Mouse (Mus musculus): ENCODE data around the gene Fnbp1. TPM values are rescaled to one million over a fixed set of nuclear protein-coding genes. Genes with fewer than 3 reads are reported as not detected.

The Fnbp1 gene
- total and polyA plus RNA-seq, 3 experiments: 38.1 to 79.6 (median 77.8) TPM

GRCm38 (mm10) chr2:31066019-31066789 is 75.6 kb downstream of the Fnbp1 start:
- no peak for ATAC-seq (ENCODE audit: extremely low read depth, insufficient number of reproducible peaks, low FRiP score, poor library complexity, severe bottlenecking)
- Histone ChIP-seq H3K4me1 (ENCODE audit: insufficient read depth, low read depth, low read length) (peaks cover 25% of the 10 kb centered on the region), H3K36me3 (replicated peaks) (peaks cover 77% of the 10 kb centered on the region)

DNA sequence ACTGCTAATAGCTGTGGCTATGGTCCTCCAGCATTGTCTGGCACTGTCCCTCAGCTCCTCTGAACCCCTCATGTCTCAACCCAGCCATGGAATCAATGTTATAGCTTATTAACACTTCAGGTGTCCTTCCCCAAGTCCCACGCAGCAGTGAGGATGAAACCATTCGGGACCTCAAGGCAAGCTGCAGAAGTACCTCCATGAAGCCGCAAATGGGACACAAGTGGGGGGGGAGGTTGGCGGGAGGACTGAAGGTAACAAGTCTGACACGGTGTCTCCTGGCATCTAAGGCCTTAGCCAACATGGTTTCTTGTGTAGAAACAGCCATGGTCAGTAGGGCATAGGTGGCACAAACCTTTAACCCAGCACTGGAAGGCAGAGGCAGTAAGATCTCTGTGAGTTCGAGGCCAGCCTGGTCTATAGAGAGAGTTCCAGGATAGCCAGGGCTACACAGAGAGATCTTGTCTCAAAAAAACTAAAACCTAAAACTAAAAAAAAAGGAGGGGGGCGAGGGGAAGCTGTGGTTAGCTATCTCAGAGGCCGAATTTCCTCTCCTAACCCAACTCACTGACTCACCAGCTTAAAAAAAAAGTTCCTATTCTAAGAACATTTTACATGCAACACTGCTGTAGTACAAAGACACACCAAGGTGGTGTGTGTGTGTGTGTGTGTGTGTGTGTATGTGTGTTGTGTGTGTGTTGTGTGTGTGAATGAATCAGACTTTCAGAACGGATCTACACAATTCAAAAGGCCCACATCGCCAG is 79.8 kb downstream of the Fnbp1 start:
- peaks cover 80% of the 10 kb centered on the region for H3K36me3 ChIP-seq (replicated peaks)

More at GRCm38 (mm10) chr2:31066019-31066789, 75.6 kb downstream of the Fnbp1 start:
- H3K9me3 ChIP-seq (replicated peaks): no peaks in the 10 kb centered on the region; the same call in 1 of the 2 replicates
- H3K27me3 ChIP-seq (ENCODE audit: insufficient read depth, low read length): no peaks in the 10 kb centered on the region
- H3K4me3 ChIP-seq (ENCODE audit: low read depth, low read length): no peak overlapping the region
- DNase-seq (ENCODE audit: low spot score): no peak
- no peak for TF ChIP-seq GATA2 (IDR thresholded peaks at IDR 0.05; ENCODE audit: borderline replicate concordance, low read depth, low read length)

DNA sequence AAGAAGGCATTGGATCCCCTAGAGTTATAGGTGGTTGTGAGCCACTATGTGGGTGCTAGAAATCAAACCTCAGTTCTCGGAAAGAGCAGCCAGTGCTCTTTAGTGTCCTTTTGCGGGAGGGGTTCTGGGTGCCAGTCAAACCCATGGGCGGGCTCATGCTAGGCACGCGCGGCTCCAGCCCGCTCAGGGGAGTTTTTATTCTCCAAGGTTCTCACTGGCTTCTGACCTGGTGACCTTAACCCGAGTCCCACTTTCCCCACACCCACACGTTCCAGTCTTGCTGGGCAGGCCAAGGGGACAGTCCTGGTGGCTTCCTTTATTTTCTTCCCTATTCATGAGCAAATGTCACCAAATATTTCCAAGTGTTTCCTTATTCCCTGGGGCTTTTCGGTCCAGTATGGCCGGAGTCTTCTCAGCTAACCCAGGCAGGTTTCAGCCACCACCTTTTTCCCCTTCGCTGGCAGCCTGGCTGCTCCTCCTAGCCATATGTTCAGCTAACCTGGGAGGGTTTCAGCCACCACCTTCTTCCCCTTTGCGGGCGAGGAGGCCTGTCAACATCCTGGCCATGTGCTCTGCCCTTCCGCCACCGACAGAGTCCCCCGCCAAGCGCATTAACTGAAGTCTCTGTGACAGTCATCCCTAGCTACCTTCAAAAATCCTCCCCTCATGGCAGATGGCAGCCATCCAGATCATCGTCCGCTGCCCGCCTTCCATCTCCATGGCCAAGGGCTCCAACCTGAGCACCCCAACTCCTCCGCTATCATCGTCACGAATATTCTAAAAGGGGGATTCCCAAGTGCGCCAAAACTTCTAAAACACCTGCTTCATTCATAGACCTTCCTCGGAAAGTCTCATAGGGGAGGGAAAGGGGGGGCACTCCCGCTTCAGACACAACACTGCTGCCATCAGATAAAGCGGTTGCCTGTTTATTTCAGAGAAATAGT is 80.7 kb downstream of the Fnbp1 start:
- H3K36me3 ChIP-seq (replicated peaks): peaks cover 80% of the 10 kb centered on the region
- H3K9me3 ChIP-seq (replicated peaks): peaks cover 2% of the 10 kb centered on the region; the same call in 1 of the 2 replicates
- TF ChIP-seq CTCF (IDR thresholded peaks at IDR 0.05; ENCODE audit: low read depth, low read length): no peak
- DNase-seq (ENCODE audit: low spot score) (no peak), ATAC-seq (ENCODE audit: extremely low read depth, insufficient number of reproducible peaks, low FRiP score, poor library complexity, severe bottlenecking) (no peak)
- no peak overlapping the region for H3K4me3 ChIP-seq (ENCODE audit: low read depth, low read length)
- H3K27me3 ChIP-seq (ENCODE audit: insufficient read depth, low read length): no peaks in the 10 kb centered on the region
- H3K4me1 ChIP-seq (ENCODE audit: insufficient read depth, low read depth, low read length): peaks cover 24% of the 10 kb centered on the region

More for the DNA sequence above, 79.8 kb downstream of the Fnbp1 start:
- DNase-seq (ENCODE audit: low spot score) (peak; percentile 43), ATAC-seq (ENCODE audit: extremely low read depth, insufficient number of reproducible peaks, low FRiP score, poor library complexity, severe bottlenecking) (peak; percentile 54)
- Histone ChIP-seq H3K4me3 (ENCODE audit: low read depth, low read length) (no peak overlapping the region), H3K4me1 (ENCODE audit: insufficient read depth, low read depth, low read length) (peaks cover 24% of the 10 kb centered on the region), H3K27me3 (ENCODE audit: insufficient read depth, low read length) (no peaks in the 10 kb centered on the region), H3K9me3 (replicated peaks) (no peaks in the 10 kb centered on the region; the same call in 1 of the 2 replicates)
- TF ChIP-seq GATA2 (IDR thresholded peaks at IDR 0.05; ENCODE audit: borderline replicate concordance, low read depth, low read length) (no peak), TAL1 (conservative IDR thresholded peaks at IDR 0.05; ENCODE audit: low read depth, low read length) (no peak), CTCF (IDR thresholded peaks at IDR 0.05; ENCODE audit: low read depth, low read length) (no peak), GATA1 (IDR thresholded peaks at IDR 0.05; ENCODE audit: borderline replicate concordance, low read length) (no peak), POLR2AphosphoS5 (IDR thresholded peaks at IDR 0.05; ENCODE audit: insufficient replicate concordance, low read depth, low read length) (no peak)

DNA sequence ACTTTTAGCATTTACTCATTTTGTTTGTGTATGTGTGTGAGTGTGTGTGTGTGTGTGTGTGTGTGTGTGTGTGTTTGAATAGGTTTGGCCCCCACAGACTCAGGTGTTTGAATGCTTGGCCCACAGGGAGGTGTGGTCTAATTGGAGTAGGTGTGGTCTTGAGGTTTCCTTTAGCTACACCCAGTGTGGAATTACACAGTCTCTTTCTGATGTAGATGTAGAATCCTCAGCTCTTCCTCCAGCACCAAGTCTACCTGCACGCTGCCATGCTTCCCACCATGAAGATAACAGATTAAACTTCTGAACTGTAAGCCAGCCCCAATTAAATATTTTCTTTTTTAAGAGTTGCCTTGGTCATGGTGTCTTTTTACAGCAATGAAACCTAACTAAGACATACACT is 81.5 kb downstream of the Fnbp1 start:
- Histone ChIP-seq H3K9me3 (replicated peaks) (peaks cover 2% of the 10 kb centered on the region; the same call in 1 of the 2 replicates), H3K4me1 (ENCODE audit: insufficient read depth, low read depth, low read length) (peaks cover 24% of the 10 kb centered on the region), H3K36me3 (replicated peaks) (peaks cover 80% of the 10 kb centered on the region), H3K4me3 (ENCODE audit: low read depth, low read length) (no peak overlapping the region), H3K27me3 (ENCODE audit: insufficient read depth, low read length) (no peaks in the 10 kb centered on the region)
- ATAC-seq (ENCODE audit: extremely low read depth, insufficient number of reproducible peaks, low FRiP score, poor library complexity, severe bottlenecking): no peak
- no peak for DNase-seq (ENCODE audit: low spot score)
- TF ChIP-seq GATA2 (IDR thresholded peaks at IDR 0.05; ENCODE audit: borderline replicate concordance, low read depth, low read length) (no peak), POLR2AphosphoS5 (IDR thresholded peaks at IDR 0.05; ENCODE audit: insufficient replicate concordance, low read depth, low read length) (no peak), GATA1 (IDR thresholded peaks at IDR 0.05; ENCODE audit: borderline replicate concordance, low read length) (no peak), TAL1 (conservative IDR thresholded peaks at IDR 0.05; ENCODE audit: low read depth, low read length) (no peak), CTCF (IDR thresholded peaks at IDR 0.05; ENCODE audit: low read depth, low read length) (no peak)

GRCm38 (mm10) chr2:31058443-31058842 is 83.4 kb downstream of the Fnbp1 start:
- TF ChIP-seq GATA2 (IDR thresholded peaks at IDR 0.05; ENCODE audit: borderline replicate concordance, low read depth, low read length): no peak
- no peak for TF ChIP-seq GATA1 (IDR thresholded peaks at IDR 0.05; ENCODE audit: borderline replicate concordance, low read length)
- no peak overlapping the region for H3K4me3 ChIP-seq (ENCODE audit: low read depth, low read length)
- H3K36me3 ChIP-seq (replicated peaks): peaks cover 83% of the 10 kb centered on the region
- ATAC-seq (ENCODE audit: extremely low read depth, insufficient number of reproducible peaks, low FRiP score, poor library complexity, severe bottlenecking): no peak
- peaks cover 24% of the 10 kb centered on the region for H3K4me1 ChIP-seq (ENCODE audit: insufficient read depth, low read depth, low read length)
- peaks cover 2% of the 10 kb centered on the region; the same call in 1 of the 2 replicates for H3K9me3 ChIP-seq (replicated peaks)
- no peaks in the 10 kb centered on the region for H3K27me3 ChIP-seq (ENCODE audit: insufficient read depth, low read length)
- DNase-seq (ENCODE audit: low spot score): no peak

DNA sequence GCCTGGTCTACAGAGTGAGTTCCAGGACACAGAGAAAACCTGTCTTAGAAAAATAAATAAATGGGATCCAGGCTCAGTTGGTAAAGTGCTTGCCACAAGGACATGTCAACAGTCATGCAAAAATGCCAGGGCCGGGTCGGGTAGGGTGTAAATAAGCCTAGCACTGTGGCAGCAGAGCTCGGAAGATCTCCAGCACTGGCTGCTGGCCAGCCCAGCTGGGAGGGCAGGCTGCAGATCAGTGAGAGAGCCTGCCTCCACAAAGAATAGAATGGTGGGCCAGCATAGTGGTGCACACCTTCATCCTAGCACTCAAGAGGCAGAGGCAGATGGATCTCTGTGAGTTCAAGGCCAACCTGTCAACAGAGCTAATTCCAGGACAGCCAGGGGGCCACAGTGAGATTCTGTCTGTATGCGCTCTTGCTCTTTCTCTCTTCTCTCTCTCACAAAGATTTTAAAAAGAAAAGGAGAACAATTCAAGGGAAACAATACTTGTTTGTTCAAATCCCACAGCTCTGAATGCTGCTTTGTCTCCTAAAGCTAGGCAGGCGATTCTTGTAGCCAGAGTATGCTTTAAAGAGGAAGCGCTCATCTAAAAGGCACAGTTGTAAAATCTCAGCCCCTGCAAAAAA is 84.1 kb downstream of the Fnbp1 start:
- peaks cover 2% of the 10 kb centered on the region; the same call in 1 of the 2 replicates for H3K9me3 ChIP-seq (replicated peaks)
- H3K4me3 ChIP-seq (ENCODE audit: low read depth, low read length): no peak overlapping the region
- H3K36me3 ChIP-seq (replicated peaks): peaks cover 88% of the 10 kb centered on the region
- DNase-seq (ENCODE audit: low spot score) (no peak), ATAC-seq (ENCODE audit: extremely low read depth, insufficient number of reproducible peaks, low FRiP score, poor library complexity, severe bottlenecking) (no peak)
- no peaks in the 10 kb centered on the region for H3K27me3 ChIP-seq (ENCODE audit: insufficient read depth, low read length)
- peaks cover 18% of the 10 kb centered on the region for H3K4me1 ChIP-seq (ENCODE audit: insufficient read depth, low read depth, low read length)
- TF ChIP-seq TAL1 (conservative IDR thresholded peaks at IDR 0.05; ENCODE audit: low read depth, low read length) (no peak), POLR2AphosphoS5 (IDR thresholded peaks at IDR 0.05; ENCODE audit: insufficient replicate concordance, low read depth, low read length) (no peak), GATA1 (IDR thresholded peaks at IDR 0.05; ENCODE audit: borderline replicate concordance, low read length) (no peak)

Measured in G1E (cell line).